Mouse (Mus musculus): ENCODE results near the gene Gabrg2. TPM values are rescaled to one million over a fixed set of nuclear protein-coding genes. Genes with fewer than 3 reads are reported as not detected.

The Gabrg2 gene
- not detected for total RNA-seq (2023)

DNA sequence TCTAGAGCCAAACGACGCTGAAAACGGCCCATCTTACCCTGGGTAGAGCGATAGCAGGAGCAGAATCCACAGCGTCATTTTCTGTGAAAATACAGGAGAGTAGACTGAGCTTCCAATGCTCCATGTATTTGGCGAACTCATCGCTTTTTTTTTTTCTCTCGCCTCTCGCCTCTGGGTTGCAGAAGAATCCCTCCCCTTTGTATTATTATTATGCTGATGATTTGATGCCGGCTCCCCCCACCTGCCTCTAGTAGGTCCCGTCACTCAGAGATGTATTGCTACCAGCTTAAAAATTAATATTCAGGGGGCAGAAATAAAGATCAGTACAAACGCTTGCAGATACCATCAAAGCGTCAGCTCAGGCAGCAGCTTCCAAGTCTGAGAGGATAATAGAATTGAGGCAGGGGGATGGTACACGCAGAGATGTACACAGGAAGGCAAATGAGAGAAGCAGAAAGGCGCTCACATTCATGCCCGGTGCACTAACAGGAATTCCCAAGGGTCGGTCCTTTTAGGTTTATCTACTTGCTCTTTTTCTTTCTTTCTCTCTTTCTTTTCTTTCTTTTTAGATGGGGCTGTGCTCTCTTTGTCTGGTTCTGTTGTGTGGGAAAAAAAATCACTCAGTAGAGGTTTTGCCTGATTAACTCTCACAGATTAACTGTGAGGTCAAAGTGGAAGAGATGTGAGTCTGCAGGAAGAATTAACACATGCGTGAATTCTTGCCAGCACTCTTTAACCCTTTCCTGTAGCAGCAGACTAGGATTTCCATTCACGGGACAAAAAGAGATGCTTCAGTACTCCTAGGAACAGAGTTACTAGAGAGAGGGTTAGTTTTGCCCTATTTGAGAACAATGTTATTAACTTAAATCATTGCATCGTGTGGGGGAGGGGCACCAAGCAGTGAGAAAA is at the start of gene Gabrg2:
Gene Gabrg2 (minus strand): TSS at position 668 of the 909 bp plus-strand sequence.

Other genes with a start within 250 kb of the Gabrg2 start
- not detected for gene Gabra1, start 182.1 kb upstream of the Gabrg2 start, total RNA-seq (2023)